Mouse (Mus musculus): Measurements from ENCODE around the gene Vmn1r205. TPM values are rescaled to one million over a fixed set of nuclear protein-coding genes. Genes with fewer than 3 reads are reported as not detected.
A peak's percentile ranks its signal among the peaks of the same experiment; 100 is the strongest.
"Not testable (repeated sequence)": the region's sequence is repeated elsewhere in the genome, so short reads cannot be mapped to it uniquely, and the experiment has no call there.

The Vmn1r205 gene
- total RNA-seq (2022): not detected

- DNase-seq (ENCODE audit: low spot score in 2 of 2): no peak
Observed at GRCm38 (mm10) chr13:22592900-22593299, at the start of gene Vmn1r205. Gene Vmn1r205 (minus strand): TSS chr13:22593000.

- DNase-seq (ENCODE audit: low spot score in 2 of 2): not testable (repeated sequence)
Observed at GRCm38 (mm10) chr13:22624151-22624550, 31.4 kb upstream of the Vmn1r205 start, which contains the start of gene Vmn1r206. Gene Vmn1r206 (minus strand): TSS chr13:22624251.

GRCm38 (mm10) chr13:22583336-22583735 lies 9.5 kb downstream of the Vmn1r205 start:
- peak; percentile 9 for DNase-seq (ENCODE audit: low spot score in 2 of 2)

GRCm38 (mm10) chr13:22574911-22575310 lies 17.9 kb downstream of the Vmn1r205 start:
- not testable (repeated sequence) for DNase-seq (ENCODE audit: low spot score in 2 of 2)

GRCm38 (mm10) chr13:22552898-22553297 lies 39.9 kb downstream of the Vmn1r205 start, which contains the start of gene Vmn1r204:
Gene Vmn1r204 (plus strand): TSS chr13:22553198.
- not testable (repeated sequence) for DNase-seq (ENCODE audit: low spot score in 2 of 2)

Other genes with a start within 250 kb of the Vmn1r205 start
- not detected for gene Vmn1r198, start 242.6 kb downstream of the Vmn1r205 start, total RNA-seq (2022)
- not detected for gene Vmn1r199, start 213.2 kb downstream of the Vmn1r205 start, total RNA-seq (2022)
- not detected for gene Vmn1r200, start 202.6 kb downstream of the Vmn1r205 start, total RNA-seq (2022)
- not detected for gene Vmn1r201, start 121.1 kb downstream of the Vmn1r205 start, total RNA-seq (2022)
- under 1 TPM in 2 of 4 experiments, not detected in 2; 0.16 to 0.28 TPM for gene Vmn1r202, start 87.6 kb downstream of the Vmn1r205 start, total RNA-seq (2022)
- gene Vmn1r203, start 74.9 kb downstream of the Vmn1r205 start, total RNA-seq (2022): not detected
- gene Vmn1r204, start 39.8 kb downstream of the Vmn1r205 start, total RNA-seq (2022): not detected
- gene Vmn1r206, start 31.3 kb upstream of the Vmn1r205 start, total RNA-seq (2022): not detected
- under 1 TPM in 3 of 4 experiments, not detected in 1; 0.11 to 0.24 (median 0.21) TPM for gene Vmn1r207-ps, start 136.6 kb upstream of the Vmn1r205 start, total RNA-seq (2022)
- not detected for gene Vmn1r208, start 184.4 kb upstream of the Vmn1r205 start, total RNA-seq (2022)
- gene Vmn1r209, start 216.7 kb upstream of the Vmn1r205 start, total RNA-seq (2022): under 1 TPM in 3 of 4 experiments, not detected in 1; 0.04 to 0.06 (median 0.05) TPM
- not detected for gene Vmn1r210, start 238.3 kb upstream of the Vmn1r205 start, total RNA-seq (2022)